Mouse (Mus musculus): ENCODE results near the gene AC109138.7.

AC109138.7 gene

DNA sequence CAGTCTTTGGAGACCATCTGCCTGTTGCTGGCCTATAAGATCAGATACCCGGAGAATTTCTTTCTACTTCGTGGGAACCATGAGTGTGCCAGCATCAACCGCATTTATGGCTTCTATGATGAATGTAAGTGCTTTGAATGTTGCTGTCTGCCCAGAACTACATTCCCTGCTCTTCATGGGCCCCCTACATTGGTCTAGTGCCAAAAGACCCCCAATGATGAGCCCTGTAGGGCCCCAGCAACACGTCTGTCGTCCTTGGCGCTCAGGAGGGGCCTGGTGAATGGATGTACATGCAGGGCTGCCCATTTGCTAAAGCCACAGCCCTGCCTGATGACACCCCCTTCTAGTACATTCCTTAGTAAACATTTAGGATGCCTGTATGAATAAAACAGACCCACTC lies 21.0 kb upstream of the AC109138.7 start:
- no peak for DNase-seq (ENCODE audit: low spot score)

DNA sequence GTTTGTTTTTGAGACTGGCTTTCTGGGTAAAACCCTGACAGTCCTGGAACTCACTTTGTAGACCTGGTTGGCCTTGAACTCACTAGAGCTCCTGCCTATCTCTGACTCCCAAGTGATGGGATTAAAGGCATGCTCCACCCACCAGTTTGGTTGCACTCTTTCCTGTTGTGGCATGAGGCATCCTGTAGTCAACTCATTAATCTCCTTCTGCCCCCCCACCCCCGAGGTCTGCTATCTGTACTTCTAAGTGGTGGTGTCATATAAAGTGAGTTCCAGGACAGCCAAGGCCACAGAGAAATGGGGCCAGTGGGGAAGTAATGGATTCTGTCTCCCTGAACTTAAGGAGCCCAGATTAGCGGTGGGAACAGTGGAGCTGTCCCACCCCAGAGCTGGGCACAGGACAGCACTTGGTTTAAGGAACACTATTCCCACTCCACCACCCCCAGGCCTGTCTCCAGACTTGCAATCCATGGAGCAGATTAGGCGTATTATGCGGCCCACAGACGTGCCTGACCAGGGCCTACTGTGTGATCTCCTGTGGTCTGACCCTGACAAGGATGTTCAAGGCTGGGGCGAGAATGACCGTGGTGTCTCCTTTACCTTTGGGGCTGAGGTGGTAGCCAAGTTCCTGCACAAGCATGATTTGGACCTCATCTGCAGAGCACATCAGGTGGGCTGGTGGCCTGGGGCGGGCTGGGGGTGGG lies 20.0 kb upstream of the AC109138.7 start:
- no peak for DNase-seq (ENCODE audit: low spot score)

DNA sequence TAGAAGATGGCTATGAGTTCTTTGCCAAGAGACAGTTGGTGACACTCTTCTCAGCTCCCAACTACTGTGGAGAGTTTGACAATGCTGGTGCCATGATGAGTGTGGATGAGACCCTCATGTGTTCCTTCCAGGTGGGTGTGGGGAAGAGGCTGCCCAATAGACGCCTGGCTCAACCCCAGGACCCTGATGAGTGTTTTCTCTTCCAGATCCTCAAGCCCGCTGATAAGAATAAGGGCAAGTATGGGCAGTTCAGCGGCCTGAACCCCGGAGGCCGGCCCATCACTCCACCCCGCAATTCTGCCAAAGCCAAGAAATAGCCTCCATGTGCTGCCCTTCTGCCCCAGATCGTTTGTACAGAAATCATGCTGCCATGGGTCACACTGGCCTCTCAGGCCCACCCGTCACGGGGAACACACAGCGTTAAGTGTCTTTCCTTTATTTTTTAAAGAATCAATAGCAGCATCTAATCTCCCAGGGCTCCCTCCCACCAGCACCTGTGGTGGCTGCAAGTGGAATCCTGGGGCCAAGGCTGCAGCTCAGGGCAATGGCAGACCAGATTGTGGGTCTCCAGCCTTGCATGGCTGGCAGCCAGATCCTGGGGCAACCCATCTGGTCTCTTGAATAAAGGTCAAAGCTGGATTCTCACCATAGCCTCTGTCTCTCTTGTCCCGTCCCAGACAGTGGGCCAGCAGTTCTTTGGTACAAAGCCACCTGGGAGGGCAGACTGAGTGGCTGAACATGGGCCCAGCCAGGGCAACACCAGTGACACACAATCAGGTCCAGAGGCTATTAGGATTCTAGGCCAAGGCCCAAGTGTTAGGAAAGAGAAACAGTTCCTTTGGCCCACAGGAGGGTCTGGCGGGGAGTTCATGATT lies 19.1 kb upstream of the AC109138.7 start:
- DNase-seq (ENCODE audit: low spot score), result no peak

DNA sequence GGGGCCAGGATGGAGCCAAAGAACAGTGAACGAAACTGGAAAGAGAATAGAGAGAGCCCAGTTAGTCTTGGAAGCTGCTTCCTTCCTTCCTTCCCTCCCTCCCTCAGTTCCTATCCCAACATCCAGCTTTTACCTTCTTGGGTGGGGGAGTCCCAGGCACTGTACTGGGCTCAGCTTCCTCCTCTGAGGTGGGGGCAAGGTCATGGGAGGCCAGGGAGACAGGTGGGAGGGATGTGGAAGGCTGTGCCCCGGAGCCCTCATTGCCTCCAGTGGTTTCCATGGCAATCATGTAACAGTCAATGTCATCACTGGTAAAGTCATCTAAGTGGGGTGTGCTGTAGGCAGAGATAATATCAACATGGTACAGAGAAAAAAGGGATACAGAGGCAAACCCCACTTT lies 18.1 kb upstream of the AC109138.7 start:
- DNase-seq (ENCODE audit: low spot score), result no peak

DNA sequence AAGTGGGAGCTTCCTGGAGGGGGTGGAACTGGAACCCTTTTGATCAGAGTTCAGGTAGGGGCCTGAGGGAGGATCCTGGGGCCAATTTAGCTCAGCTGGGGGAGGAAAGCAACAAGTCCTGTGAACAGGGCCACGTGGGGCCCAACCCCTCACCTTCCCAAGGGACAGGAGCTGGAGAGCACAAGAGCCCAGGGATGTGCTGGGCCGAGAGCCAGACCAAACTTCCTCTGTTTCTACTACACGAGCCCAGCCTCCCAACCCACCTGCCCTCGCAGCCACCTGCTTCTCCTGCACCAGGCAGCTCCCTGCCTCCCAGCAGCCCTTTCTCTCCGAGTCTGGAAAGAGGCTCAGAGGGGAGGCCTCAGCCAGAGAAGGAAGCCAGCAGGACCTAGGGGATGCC lies 17.6 kb upstream of the AC109138.7 start:
- no peak for DNase-seq (ENCODE audit: low spot score)

DNA sequence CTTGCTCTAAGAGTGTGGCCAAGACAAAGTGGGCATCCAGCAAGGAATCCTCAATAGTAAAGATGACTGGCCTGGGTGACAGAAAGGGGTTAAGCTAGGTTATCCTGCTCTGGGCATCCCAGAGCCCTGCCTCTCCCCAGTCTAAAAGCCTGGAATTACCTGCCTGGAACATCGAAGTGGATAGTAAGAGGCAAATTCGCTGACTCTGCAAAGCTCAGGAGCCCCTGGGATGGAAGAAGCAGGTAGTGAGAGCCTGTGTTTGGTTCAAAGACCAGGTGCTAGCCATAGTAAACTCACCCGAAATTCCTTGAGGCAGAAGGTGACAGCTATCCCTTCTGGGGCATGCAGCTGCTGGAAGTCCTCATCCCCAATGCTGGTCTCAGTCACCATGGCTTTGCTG lies 17.0 kb upstream of the AC109138.7 start:
- no peak for DNase-seq (ENCODE audit: low spot score)

DNA sequence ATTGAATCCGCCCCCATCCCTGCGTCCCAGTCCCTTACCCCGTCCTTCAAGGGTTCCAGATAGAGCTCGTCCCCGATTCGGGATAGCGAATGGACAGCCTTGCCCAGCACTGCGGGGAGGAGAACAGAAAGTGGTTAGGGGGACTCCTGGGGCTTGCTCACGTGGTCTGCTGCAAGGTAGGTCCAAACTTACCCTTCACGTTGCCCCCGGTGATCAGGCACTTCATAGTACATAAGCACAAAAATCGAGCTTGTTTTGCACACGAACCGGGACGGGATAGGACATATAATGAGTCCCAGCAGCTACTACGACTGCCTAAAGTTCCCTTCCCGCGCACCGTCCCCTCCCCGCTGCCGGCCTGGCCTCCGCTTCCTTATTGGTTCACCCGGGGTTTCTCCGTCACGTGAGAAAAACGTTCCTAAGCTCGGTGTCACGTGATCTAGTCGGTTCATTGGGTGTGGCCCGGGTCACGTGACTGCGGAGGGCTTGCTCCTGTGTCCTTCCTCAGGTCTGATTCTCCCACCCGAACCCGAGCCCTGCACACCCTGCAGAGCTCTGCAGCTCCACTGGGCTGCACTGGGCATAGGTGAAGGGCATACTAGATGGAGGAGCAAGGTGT lies 12.8 kb upstream of the AC109138.7 start, which contains the start of gene Rad9a:
Gene Rad9a, minus strand, starts transcription at position 372 of the 619 bp plus-strand sequence.
- DNase-seq (ENCODE audit: low spot score), result peak; percentile 97

DNA sequence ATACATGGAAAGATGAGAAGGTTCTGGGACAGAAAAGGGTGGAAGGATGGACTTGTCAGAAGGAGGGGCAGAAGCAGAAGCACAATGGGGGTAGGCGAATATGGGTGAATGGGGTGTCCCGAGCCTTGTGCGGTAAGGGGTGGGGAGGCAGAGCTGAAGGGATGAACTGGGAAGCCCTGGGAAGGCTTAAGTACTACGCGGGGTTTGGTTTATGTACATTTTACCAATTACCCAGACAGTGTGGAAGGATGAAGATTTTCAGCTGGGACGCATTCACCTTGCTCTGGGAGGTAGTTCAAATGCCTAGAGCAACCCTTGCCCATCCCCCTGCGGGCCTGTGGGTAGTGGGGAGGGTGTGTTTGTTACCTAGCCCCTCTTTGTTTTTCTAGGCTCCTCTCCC lies 12.0 kb upstream of the AC109138.7 start:
- DNase-seq (ENCODE audit: low spot score), result no peak

DNA sequence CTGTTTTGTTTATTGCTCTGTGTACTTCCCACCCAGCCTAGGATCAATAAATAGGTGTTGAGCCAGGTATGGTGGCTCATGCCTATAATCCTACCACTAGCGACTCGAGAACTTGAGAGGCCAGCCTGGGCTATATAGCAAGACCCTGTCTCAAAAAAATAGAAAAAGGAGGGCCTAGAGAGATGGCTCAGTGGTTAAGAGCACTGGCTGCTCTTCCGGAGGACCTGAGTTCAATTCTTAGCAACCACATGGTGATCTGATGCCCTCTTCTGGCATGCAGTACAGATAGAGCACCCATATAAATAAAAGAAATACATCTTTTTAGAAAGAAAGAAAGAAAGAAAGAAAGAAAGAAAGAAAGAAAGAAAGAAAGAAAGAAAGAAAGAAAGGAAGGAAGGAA lies 11.0 kb upstream of the AC109138.7 start:
- DNase-seq (ENCODE audit: low spot score), result no peak

DNA sequence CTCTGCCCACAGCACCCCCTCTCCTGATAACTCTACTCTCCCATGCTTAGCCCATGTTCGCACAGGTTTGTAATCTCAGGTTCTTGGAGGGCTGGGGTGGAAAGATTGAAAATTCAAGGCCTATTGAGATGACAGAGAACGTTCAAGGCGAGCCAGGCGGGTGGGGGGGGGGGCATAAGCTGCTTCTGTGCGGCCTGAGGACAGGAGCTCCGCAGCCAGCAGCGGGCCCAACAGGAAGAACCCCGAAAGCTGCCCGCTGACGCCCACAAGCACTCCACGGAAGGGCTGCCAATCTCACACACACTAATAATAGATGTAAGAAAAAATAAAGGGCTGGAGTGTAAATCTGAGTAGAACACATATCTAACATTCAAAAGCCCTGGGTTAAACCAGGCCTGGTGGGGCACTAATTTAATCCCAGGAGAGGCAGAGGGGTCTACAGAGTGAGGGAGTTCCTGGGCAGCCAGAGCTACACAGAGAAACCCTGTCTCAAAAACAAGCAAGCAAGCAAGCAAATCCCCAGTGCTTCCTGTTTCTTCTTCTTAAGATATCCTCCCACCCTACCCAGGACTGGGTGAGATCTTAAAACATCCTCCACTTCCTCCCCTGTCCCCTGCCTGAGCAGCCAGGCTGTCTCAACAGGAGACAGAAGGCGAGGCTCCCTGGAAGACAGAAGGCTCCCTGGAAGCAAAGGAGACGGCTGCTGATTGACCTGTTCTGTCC lies 10.4 kb upstream of the AC109138.7 start:
- DNase-seq (ENCODE audit: low spot score), result no peak

DNA sequence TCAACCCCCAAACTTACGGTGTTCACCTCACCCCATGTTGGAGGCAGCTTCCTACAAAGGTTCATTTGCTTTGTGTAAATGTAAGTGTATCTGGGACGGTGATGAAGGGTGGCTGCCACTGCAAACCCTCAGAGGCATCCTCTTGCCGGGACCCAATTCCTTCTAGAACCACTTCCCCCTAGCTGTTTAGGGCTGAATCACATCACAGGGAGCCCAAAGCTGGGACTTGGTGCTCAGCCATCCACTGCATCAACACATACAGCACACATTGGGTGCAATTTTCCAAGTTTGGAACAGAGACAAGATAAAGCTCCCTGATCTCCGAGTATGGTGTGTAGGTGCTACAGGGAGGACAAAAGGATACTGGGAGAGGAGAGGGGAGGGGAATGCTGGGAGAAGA lies 9.3 kb upstream of the AC109138.7 start:
- DNase-seq (ENCODE audit: low spot score), result no peak

DNA sequence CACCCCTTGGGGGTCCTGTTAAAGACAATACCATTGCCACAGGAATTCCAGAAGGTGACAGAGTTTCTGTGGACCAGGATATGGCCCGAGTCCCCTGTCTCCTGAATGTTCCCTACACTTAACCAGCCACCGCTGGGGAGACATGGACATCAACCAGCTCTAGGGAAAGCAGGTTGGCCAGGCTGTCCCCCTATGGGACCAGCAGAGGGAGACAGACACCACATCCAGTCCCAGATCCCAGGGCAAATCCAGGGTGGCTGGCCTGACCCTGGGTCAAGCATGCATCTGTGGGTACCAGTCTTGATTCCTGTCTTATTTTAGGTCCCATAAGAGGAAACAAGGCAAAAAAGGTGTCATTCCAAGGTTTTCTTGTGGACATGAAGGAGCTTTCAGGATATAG lies 7.2 kb upstream of the AC109138.7 start:
- peak; percentile 79 for DNase-seq (ENCODE audit: low spot score)

DNA sequence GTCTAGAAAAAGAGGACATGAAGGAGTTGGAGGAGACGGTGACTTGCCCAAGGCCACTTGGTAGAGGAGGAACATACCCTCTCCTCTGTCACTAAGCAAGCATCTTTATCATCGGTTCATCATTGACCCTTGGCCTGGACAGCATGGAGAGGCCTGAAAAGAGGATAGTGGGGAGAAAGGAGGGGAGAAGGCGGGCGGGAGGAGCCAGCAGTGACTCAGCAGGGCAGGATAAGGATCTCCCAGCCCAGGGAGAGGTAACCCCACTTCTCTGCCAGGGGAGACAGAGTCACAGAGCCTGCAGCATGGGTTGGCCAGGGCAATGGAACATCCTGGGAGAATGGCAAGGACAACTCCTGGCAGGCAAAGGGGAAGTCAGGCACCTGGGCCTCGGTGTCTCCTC lies 5.6 kb upstream of the AC109138.7 start:
- DNase-seq (ENCODE audit: low spot score), result no peak

DNA sequence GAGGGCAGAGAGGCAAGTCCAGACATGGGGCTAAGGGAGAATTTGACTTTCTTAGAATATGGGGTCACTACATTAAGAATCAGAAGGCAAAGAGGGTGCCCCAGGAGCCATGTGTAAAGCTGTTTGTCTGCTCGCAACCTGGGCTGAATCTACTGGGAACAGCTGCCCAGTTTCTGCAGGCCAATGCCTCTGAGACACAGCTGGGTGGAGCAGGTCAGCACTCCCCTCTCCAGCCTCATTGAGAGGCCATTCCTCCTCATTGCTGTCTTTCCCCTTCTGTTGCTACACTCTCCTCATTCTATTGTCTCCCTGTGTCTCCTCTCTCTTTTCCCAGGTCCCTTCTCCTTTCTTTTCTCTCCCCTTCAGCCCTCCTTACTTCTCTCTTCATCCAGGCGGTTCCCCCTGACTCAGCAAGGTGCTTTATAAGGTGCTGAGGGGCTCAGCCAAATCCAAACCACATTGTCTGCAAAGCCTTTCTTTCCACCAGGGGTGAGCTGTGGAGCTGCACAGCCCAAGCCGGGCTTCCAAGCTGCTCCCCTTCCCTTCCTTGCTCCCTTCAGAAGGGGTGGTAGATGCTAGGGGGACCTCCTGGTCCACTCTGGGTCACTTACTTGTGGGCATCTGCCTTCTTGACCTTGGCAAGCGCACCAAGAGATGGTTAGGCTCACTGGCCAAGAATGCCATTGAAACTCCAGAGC lies 2.1 kb upstream of the AC109138.7 start:
- no peak for DNase-seq (ENCODE audit: low spot score)

DNA sequence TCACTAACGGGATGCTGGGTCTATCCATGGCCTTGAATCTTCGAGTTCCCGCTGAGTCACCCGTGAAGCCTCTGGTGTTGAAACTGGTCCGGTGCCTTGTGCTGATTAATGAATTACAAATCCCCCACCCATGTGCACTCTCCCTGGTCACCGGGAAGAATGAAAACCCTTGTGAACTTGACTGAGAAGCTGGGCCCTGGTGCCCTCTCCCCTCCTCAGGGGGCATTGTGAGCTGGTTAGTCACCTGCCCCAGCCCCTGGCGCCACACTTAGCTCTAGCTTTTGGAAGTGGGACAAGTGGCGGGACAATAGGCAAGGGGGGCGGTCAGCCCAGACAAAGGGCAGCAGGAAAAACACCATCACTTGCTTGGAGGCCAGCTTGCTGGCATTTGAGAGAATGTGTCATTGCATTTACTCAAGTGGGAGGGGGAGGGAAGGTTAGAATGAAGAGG lies 608 bp upstream of the AC109138.7 start:
- DNase-seq (ENCODE audit: low spot score), result peak; percentile 46

DNA sequence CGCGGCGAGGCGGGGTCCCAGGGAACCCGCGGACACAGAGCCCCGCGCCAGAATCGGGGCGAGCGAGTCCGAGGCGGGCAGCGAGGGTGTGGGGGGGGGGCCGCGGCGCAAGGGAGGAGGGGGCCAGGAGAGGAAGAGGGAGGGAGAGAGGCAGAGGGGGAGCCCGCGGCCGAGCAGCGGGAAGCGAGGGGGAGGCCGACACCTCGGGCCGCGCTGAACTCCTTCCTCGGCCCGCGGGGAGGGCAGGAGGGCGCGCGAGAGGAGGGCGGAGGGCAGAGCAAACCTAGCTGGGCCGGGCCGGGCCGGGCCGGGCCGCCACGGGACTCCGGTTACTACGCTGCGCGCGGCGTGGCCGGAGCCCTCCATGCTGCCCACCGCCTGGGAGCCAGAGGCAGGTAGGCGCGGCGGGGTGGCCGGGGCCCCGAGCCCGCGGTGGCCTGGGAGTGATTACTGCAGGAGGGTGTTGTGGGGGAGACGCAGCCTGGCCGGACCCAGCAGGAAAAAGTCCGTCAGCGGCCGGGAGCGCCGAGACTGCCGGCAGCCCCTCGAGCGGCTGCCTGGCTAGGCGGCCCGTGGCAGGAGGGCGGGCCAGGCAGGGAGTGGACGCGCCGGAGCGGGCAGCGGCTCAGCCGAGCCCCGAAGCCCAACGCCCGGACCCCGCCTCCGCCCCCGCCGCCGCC lies 754 bp downstream of the AC109138.7 start:
- peak; percentile 68 for DNase-seq (ENCODE audit: low spot score)

DNA sequence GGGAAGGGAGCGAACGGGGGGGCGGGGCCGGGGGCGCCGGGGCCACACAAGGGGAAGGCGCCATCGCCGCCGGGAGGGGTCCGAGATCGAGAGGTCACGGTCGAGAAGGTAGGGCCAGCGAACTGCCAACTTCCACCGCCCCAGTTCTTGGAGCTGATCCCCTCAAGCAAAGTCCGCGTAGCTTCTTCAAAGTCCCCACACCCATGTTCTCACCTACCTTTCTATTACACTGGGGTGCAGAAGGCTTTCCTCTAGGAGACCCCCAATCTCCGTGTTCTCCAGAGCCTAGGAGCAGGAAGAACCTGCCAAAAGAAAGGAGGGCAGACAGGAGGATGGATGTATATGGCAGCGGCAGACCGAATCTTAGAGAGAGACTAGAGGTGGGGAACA lies 1.3 kb downstream of the AC109138.7 start:
- DNase-seq (ENCODE audit: low spot score), result no peak

DNA sequence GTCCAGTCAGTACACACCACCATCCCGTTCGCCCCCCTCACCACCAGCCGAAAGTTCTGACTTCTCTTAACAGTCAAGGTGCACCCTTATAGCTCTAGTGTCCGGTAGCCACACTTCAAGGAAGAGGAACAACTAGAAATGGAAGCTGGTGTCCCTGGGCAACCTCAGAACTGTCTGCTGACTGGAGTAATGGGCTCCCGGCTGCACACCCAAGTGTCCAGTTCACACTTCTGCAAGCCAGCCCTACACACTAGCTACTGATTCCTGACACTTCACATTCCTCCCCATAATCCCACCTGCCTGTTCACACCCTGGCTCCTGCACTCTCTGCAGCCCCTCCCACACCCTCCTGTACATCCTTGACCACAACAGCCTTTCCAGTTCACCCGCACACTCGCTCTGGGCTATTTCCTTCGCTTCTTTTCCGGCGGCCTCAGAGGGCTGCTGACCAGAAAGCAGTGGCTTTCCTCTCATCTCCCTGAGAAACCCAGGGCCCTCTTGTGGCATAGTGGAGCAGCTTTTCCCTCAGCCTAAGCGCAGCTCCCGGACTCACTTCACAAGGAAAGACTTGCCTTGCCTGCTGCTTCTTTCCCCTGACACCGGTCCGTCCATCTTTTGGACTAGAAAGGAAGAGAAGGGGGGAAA lies 2.0 kb downstream of the AC109138.7 start:
- DNase-seq (ENCODE audit: low spot score), result peak; percentile 68

DNA sequence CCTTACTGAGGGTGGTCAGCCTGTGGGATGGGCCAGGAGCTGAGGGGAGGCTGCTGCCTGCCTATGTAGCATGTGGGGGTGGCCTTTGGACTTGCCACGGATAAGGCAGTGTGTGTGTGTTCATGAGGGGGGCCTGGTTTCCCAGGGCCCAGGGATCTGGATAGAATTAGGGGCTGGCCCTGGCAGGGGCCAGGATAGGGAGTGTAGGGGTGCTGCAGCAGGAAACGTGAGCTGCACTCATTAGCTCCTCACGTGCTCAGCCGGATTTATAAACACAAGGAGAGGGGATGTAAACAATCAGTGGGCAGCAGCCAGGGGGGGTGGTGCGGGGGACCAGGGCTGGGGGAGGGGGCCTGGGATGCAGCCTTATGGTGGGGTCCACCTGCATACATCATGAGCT lies 3.0 kb downstream of the AC109138.7 start:
- DNase-seq (ENCODE audit: low spot score), result no peak

DNA sequence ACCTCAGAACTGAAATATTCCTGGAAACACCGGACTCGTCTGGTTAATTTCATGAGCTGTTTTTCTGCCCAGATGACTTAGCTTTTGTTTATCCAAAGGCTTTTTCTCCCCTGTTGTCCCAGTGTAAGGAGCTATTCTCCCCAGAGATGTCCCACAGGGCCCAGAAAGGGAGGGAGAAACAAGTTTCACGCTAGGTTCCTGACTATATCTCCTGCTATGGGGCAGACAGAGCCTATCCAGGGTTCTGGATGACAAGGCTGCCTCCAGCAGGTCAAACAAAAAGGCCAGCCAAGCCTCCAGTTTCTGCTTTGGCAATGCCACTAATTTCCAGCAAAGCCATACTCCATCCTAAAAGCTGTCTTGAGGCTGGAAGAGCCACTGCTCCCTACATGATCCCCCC lies 3.7 kb downstream of the AC109138.7 start:
- no peak for DNase-seq (ENCODE audit: low spot score)

DNA sequence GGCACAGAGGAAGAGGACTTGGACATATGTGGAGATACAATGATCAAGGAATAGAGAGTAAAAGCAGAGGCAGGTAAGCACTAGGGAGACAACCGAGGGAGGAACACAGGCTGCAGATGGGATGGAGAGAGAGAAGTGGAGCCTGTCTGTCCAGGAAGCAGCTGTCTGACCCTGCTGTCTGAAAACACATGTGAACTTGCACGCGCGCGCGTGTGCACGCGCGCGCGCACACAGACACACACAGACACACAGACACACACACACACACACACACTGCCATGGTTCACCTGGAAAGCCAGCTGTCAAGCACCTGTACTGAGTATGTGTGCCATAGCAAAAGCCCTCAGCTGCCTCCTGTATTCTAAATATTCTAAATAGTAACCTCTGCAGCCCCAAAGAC lies 4.1 kb downstream of the AC109138.7 start:
- no peak for DNase-seq (ENCODE audit: low spot score)

Measured in testis, postnatal 10 days (tissue).